Mouse (Mus musculus) heart, embryonic 12.5 days (tissue): ENCODE data around the gene Pclo. TPM values are rescaled to one million over a fixed set of nuclear protein-coding genes. Genes with fewer than 3 reads are reported as not detected.

Source experiments
- ATAC-seq: fragments of 200-750 bp; cut with Nextera tagmentation; 2 replicates; pipeline ENCODE4 v1.8.0; 2017; ENCODE audit warnings: moderate TSS enrichment, moderate library complexity; ENCODE audit not compliant: insufficient number of reproducible peaks, low FRiP score
- H3K27ac ChIP-seq: fragments of 300-500 bp; sonication (generic); 2 replicates; pipeline ENCODE4 v1.5.1; 2016; ENCODE audit warnings: mild to moderate bottlenecking, moderate library complexity; ENCODE audit not compliant: poor library complexity, severe bottlenecking
- H3K27me3 ChIP-seq: fragments of 300-500 bp; sonication (generic); replicated peaks from 2 replicates; pipeline ENCODE4 v1.6.1; 2016; ENCODE audit warnings: mild to moderate bottlenecking, moderate library complexity
- H3K36me3 ChIP-seq: fragments of 300-500 bp; sonication (generic); 2 replicates; pipeline ENCODE4 v1.6.1; 2016; ENCODE audit warnings: mild to moderate bottlenecking, moderate library complexity
- H3K4me1 ChIP-seq: fragments of 300-500 bp; sonication (generic); replicated peaks from 2 replicates; pipeline ENCODE4 v1.6.1; 2016; ENCODE audit warnings: mild to moderate bottlenecking
- H3K4me2 ChIP-seq: fragments of 300-500 bp; sonication (generic); 2 replicates; pipeline ENCODE4 v1.6.1; 2016; ENCODE audit warnings: mild to moderate bottlenecking, moderate library complexity
- H3K4me3 ChIP-seq: fragments of 300-500 bp; sonication (generic); 2 replicates; pipeline ENCODE4 v1.5.1; 2016; ENCODE audit warnings: mild to moderate bottlenecking
- H3K9ac ChIP-seq: fragments of 300-500 bp; sonication (generic); 2 replicates; pipeline ENCODE4 v1.6.1; 2016; ENCODE audit warnings: mild to moderate bottlenecking, moderate library complexity
- H3K9me3 ChIP-seq: fragments of 300-500 bp; sonication (generic); replicated peaks from 2 replicates; pipeline ENCODE4 v1.6.1; 2016; ENCODE audit warnings: mild to moderate bottlenecking, moderate library complexity
- WGBS: fragments of 180-500 bp; shearing (Covaris S2); methylation state at CpG from one replicate; pipeline ENCODE4 v1.1.7; 2016; 5-methylcytosine and 5-hydroxymethylcytosine counted together
- polyA plus RNA-seq: library from polyadenylated mRNA; unstranded; fragments of >200 nt; fragmentation: Nextera tagmentation; extraction: Ambion mirVana; gene quantifications from 2 replicates; pipeline ENCODE4 v1.2.1, GENCODE M21; 2016

Gene Pclo
- polyA plus RNA-seq, 1 experiment from 2014 or later: 0.11 TPM

GRCm38 (mm10) chr5:14691995-14692394, 177.3 kb downstream of the Pclo start:
- Histone ChIP-seq H3K9me3 (no peaks in the 10 kb centered on the region), H3K4me2 (no peak overlapping the region), H3K4me3 (no peak overlapping the region), H3K27ac (no peak overlapping the region), H3K27me3 (no peaks in the 10 kb centered on the region), H3K4me1 (no peaks in the 10 kb centered on the region), H3K9ac (no peak overlapping the region), H3K36me3 (no peaks in the 10 kb centered on the region)
- 60% methylated on average over 2 of the region's 2 CpGs for WGBS
- no peak for ATAC-seq

- no peaks in the 10 kb centered on the region for H3K4me1 ChIP-seq
- H3K9me3 ChIP-seq: no peaks in the 10 kb centered on the region
- H3K4me3 ChIP-seq: no peak overlapping the region
- WGBS: 81% methylated on average over 2 of the region's 2 CpGs
- H3K27me3 ChIP-seq: no peaks in the 10 kb centered on the region
- H3K27ac ChIP-seq: no peak overlapping the region
- H3K36me3 ChIP-seq: no peaks in the 10 kb centered on the region
- no peak overlapping the region for H3K9ac ChIP-seq
- no peak overlapping the region for H3K4me2 ChIP-seq
- no peak for ATAC-seq
Observed at GRCm38 (mm10) chr5:14696745-14697144, 182.0 kb downstream of the Pclo start.

- ATAC-seq: no peak
Observed at GRCm38 (mm10) chr5:14700900-14701299, 186.2 kb downstream of the Pclo start.

GRCm38 (mm10) chr5:14705423-14705822, 190.7 kb downstream of the Pclo start:
- Histone ChIP-seq H3K9ac (no peak overlapping the region), H3K9me3 (no peaks in the 10 kb centered on the region), H3K27ac (no peak overlapping the region), H3K4me1 (no peaks in the 10 kb centered on the region), H3K4me3 (no peak overlapping the region), H3K4me2 (no peak overlapping the region), H3K27me3 (no peaks in the 10 kb centered on the region), H3K36me3 (no peaks in the 10 kb centered on the region)
- 52% methylated on average over 2 of the region's 2 CpGs for WGBS
- no peak for ATAC-seq

More at GRCm38 (mm10) chr5:14700900-14701299, 186.2 kb downstream of the Pclo start:
- no peaks in the 10 kb centered on the region for H3K27me3 ChIP-seq
- no peak overlapping the region for H3K27ac ChIP-seq
- H3K9me3 ChIP-seq: no peaks in the 10 kb centered on the region
- H3K9ac ChIP-seq: no peak overlapping the region
- no peaks in the 10 kb centered on the region for H3K36me3 ChIP-seq
- H3K4me1 ChIP-seq: no peaks in the 10 kb centered on the region
- H3K4me2 ChIP-seq: no peak overlapping the region
- no peak overlapping the region for H3K4me3 ChIP-seq

GRCm38 (mm10) chr5:14707311-14707710, 192.6 kb downstream of the Pclo start:
- WGBS: 77% methylated on average over 4 of the region's 4 CpGs
- no peak overlapping the region for H3K27ac ChIP-seq
- ATAC-seq: no peak
- H3K4me2 ChIP-seq: no peak overlapping the region
- H3K4me3 ChIP-seq: no peak overlapping the region
- no peaks in the 10 kb centered on the region for H3K9me3 ChIP-seq
- H3K4me1 ChIP-seq: no peaks in the 10 kb centered on the region
- no peak overlapping the region for H3K9ac ChIP-seq
- H3K36me3 ChIP-seq: no peaks in the 10 kb centered on the region
- H3K27me3 ChIP-seq: no peaks in the 10 kb centered on the region

- Histone ChIP-seq H3K27ac (no peak overlapping the region), H3K4me1 (no peaks in the 10 kb centered on the region), H3K9me3 (peaks cover 5% of the 10 kb centered on the region; the same call in 1 of the 2 replicates), H3K4me3 (no peak overlapping the region), H3K36me3 (no peaks in the 10 kb centered on the region), H3K4me2 (no peak overlapping the region), H3K27me3 (no peaks in the 10 kb centered on the region), H3K9ac (no peak overlapping the region)
- no peak for ATAC-seq
- WGBS: 59% methylated on average over 3 of the region's 3 CpGs
Observed at GRCm38 (mm10) chr5:14723576-14723975, 208.9 kb downstream of the Pclo start.

GRCm38 (mm10) chr5:14728676-14729253, 214.0 kb downstream of the Pclo start:
- Histone ChIP-seq H3K4me2 (no peak overlapping the region), H3K4me3 (no peak overlapping the region), H3K9ac (no peak overlapping the region), H3K4me1 (no peaks in the 10 kb centered on the region), H3K36me3 (no peaks in the 10 kb centered on the region), H3K27me3 (no peaks in the 10 kb centered on the region), H3K27ac (no peak overlapping the region), H3K9me3 (peaks cover 5% of the 10 kb centered on the region; the same call in 1 of the 2 replicates)
- WGBS: 27% methylated on average over 3 of the region's 3 CpGs
- no peak for ATAC-seq

GRCm38 (mm10) chr5:14750882-14751281, 236.2 kb downstream of the Pclo start:
- H3K4me1 ChIP-seq: no peaks in the 10 kb centered on the region
- no peaks in the 10 kb centered on the region for H3K9me3 ChIP-seq
- H3K27ac ChIP-seq: no peak overlapping the region
- no peak overlapping the region for H3K4me3 ChIP-seq
- no peaks in the 10 kb centered on the region for H3K36me3 ChIP-seq
- no peak overlapping the region for H3K9ac ChIP-seq
- no peak overlapping the region for H3K4me2 ChIP-seq
- no peaks in the 10 kb centered on the region for H3K27me3 ChIP-seq
- no peak for ATAC-seq

- 82% methylated on average over 11 of the region's 11 CpGs for WGBS
- H3K4me3 ChIP-seq: no peak overlapping the region
- ATAC-seq: no peak
Observed at GRCm38 (mm10) chr5:14766686-14767085, 252.0 kb downstream of the Pclo start.

GRCm38 (mm10) chr5:14782362-14783082, 267.8 kb downstream of the Pclo start:
- H3K4me1 ChIP-seq: no peaks in the 10 kb centered on the region
- no peak overlapping the region for H3K4me2 ChIP-seq
- no peaks in the 10 kb centered on the region for H3K9me3 ChIP-seq
- WGBS: 57% methylated on average over 1 of the region's 1 CpGs
- H3K27ac ChIP-seq: no peak overlapping the region
- no peak overlapping the region for H3K4me3 ChIP-seq
- no peak overlapping the region for H3K9ac ChIP-seq
- no peaks in the 10 kb centered on the region for H3K27me3 ChIP-seq
- no peaks in the 10 kb centered on the region for H3K36me3 ChIP-seq
- no peak for ATAC-seq

More at GRCm38 (mm10) chr5:14766686-14767085, 252.0 kb downstream of the Pclo start:
- no peaks in the 10 kb centered on the region for H3K4me1 ChIP-seq
- H3K9me3 ChIP-seq: no peaks in the 10 kb centered on the region
- no peaks in the 10 kb centered on the region for H3K27me3 ChIP-seq
- no peaks in the 10 kb centered on the region for H3K36me3 ChIP-seq
- no peak overlapping the region for H3K9ac ChIP-seq
- no peak overlapping the region for H3K4me2 ChIP-seq
- no peak overlapping the region for H3K27ac ChIP-seq

- no peak overlapping the region for H3K4me2 ChIP-seq
- no peak overlapping the region for H3K9ac ChIP-seq
- no peaks in the 10 kb centered on the region for H3K9me3 ChIP-seq
- H3K27me3 ChIP-seq: no peaks in the 10 kb centered on the region
- ATAC-seq: no peak
- no peak overlapping the region for H3K27ac ChIP-seq
- H3K36me3 ChIP-seq: no peaks in the 10 kb centered on the region
- 82% methylated on average over 9 of the region's 9 CpGs for WGBS
- no peak overlapping the region for H3K4me3 ChIP-seq
- H3K4me1 ChIP-seq: no peaks in the 10 kb centered on the region
Observed at GRCm38 (mm10) chr5:14793891-14794290, 279.2 kb downstream of the Pclo start.

- no peaks in the 10 kb centered on the region for H3K9me3 ChIP-seq
- ATAC-seq: no peak
- H3K27me3 ChIP-seq: no peaks in the 10 kb centered on the region
- no peaks in the 10 kb centered on the region for H3K36me3 ChIP-seq
- WGBS: 3% methylated on average over 6 of the region's 6 CpGs
- no peak overlapping the region for H3K4me3 ChIP-seq
- H3K9ac ChIP-seq: no peak overlapping the region
- H3K4me2 ChIP-seq: no peak overlapping the region
- H3K27ac ChIP-seq: no peak overlapping the region
- no peaks in the 10 kb centered on the region for H3K4me1 ChIP-seq
Observed at GRCm38 (mm10) chr5:14807136-14807535, 292.4 kb downstream of the Pclo start.
